Mouse (Mus musculus) hindbrain, embryonic 14.5 days (tissue): Measurements from ENCODE around the gene Tcl1b1. TPM values are rescaled to one million over a fixed set of nuclear protein-coding genes. Genes with fewer than 3 reads are reported as not detected.
"Not testable (repeated sequence)": the region's sequence is repeated elsewhere in the genome, so short reads cannot be mapped to it uniquely, and the experiment has no call there.

Experiments
- ATAC-seq: fragments of 200-750 bp; cut with Nextera tagmentation; 2 replicates; pipeline ENCODE4 v1.8.0; 2017; ENCODE audit warnings: moderate number of reproducible peaks, mild to moderate bottlenecking, moderate TSS enrichment, moderate library complexity; ENCODE audit not compliant: low FRiP score
- DNase-seq: peaks from one replicate; pipeline ENCODE4 v3.0.0-alpha.2; 2015; ENCODE audit warnings: low spot score
- H3K27ac ChIP-seq: fragments of 300-500 bp; sonication (generic); 2 replicates; pipeline ENCODE4 v1.5.1; 2014; ENCODE audit warnings: mild to moderate bottlenecking, moderate library complexity
- H3K27me3 ChIP-seq: fragments of 300-500 bp; sonication (generic); 2 replicates; pipeline ENCODE4 v1.6.1; 2014; ENCODE audit warnings: mild to moderate bottlenecking, low read length, mixed read lengths; ENCODE audit not compliant: control insufficient read depth, insufficient read depth
- H3K36me3 ChIP-seq: fragments of 300-500 bp; sonication (generic); replicated peaks from 2 replicates; pipeline ENCODE4 v1.6.1; 2014; ENCODE audit not compliant: control insufficient read depth, insufficient read depth
- H3K4me1 ChIP-seq: fragments of 300-500 bp; sonication (generic); replicated peaks from 2 replicates; pipeline ENCODE4 v1.6.1; 2014; ENCODE audit warnings: antibody characterized with exemption, low read length, mixed read lengths; ENCODE audit not compliant: control insufficient read depth, insufficient read depth
- H3K4me2 ChIP-seq: fragments of 300-500 bp; sonication (generic); replicated peaks from 2 replicates; pipeline ENCODE4 v1.6.1; 2014; ENCODE audit warnings: mild to moderate bottlenecking, moderate library complexity
- H3K4me3 ChIP-seq: fragments of 300-500 bp; sonication (generic); replicated peaks from 2 replicates; pipeline ENCODE4 v1.5.1; 2014; ENCODE audit warnings: mild to moderate bottlenecking, low read length
- H3K9ac ChIP-seq: fragments of 300-500 bp; sonication (generic); 2 replicates; pipeline ENCODE4 v1.6.1; 2014
- H3K9me3 ChIP-seq: fragments of 300-500 bp; sonication (generic); 2 replicates; pipeline ENCODE4 v1.6.1; 2016; ENCODE audit warnings: low read length; ENCODE audit not compliant: control insufficient read depth
- WGBS: fragments of 180-500 bp; shearing (Covaris S2); extraction: QIAGEN DNeasy Blood & Tissue Kit; methylation state at CpG from one replicate; pipeline ENCODE4 v1.1.7; 2014; 5-methylcytosine and 5-hydroxymethylcytosine counted together
- polyA plus RNA-seq: library from polyadenylated mRNA; unstranded; fragments of >200 nt; fragmentation: Nextera tagmentation; extraction: Ambion mirVana; gene quantifications from 2 replicates; pipeline ENCODE4 v1.2.1, GENCODE M21; 2014

Gene Tcl1b1
- polyA plus RNA-seq = not detected in 2 replicates

- H3K4me1 ChIP-seq = no peaks in the 10 kb centered on the region
- H3K4me3 ChIP-seq = no peak within 1 kb of the TSS
- 84% methylated on average over 4 of the region's 4 CpGs for WGBS
- no peak within 1 kb of the TSS for H3K27ac ChIP-seq
- no peak within 1 kb of the TSS for H3K4me2 ChIP-seq
- DNase-seq = no peak
- no peaks in the 10 kb centered on the region for H3K9me3 ChIP-seq
- ATAC-seq = no peak
- H3K9ac ChIP-seq = no peak within 1 kb of the TSS
- no peaks in the 10 kb centered on the region for H3K27me3 ChIP-seq
- H3K36me3 ChIP-seq = no peaks in the 10 kb centered on the region
These were observed at the start of gene Tcl1b1 for GRCm38 (mm10) chr12:105159390-105159789. Gene Tcl1b1, plus strand, starts transcription at chr12:105159690.

- ATAC-seq = no peak
- no peak overlapping the region for H3K4me3 ChIP-seq
- 77% methylated on average over 4 of the region's 4 CpGs for WGBS
These were observed 49.7 kb upstream of the Tcl1b1 start for GRCm38 (mm10) chr12:105109812-105110211.

GRCm38 (mm10) chr12:105112321-105112988 lies 47.0 kb upstream of the Tcl1b1 start:
- DNase-seq (peak; percentile 52), ATAC-seq (peak; percentile 39; the same call in 1 of the 2 replicates)
- Histone ChIP-seq H3K9me3 (no peaks in the 10 kb centered on the region), H3K4me2 (peak overlapping the region; percentile 16), H3K4me3 (no peak overlapping the region), H3K27ac (peak overlapping the region; percentile 58; the same call in 1 of the 2 replicates), H3K4me1 (peaks cover 12% of the 10 kb centered on the region), H3K36me3 (no peaks in the 10 kb centered on the region), H3K9ac (no peak overlapping the region; the same call in 1 of the 2 replicates), H3K27me3 (no peaks in the 10 kb centered on the region)
- 27% methylated on average over 13 of the region's 13 CpGs for WGBS

More at GRCm38 (mm10) chr12:105109812-105110211, 49.7 kb upstream of the Tcl1b1 start:
- Histone ChIP-seq H3K36me3 (no peaks in the 10 kb centered on the region), H3K27me3 (no peaks in the 10 kb centered on the region), H3K4me2 (no peak overlapping the region), H3K27ac (no peak overlapping the region), H3K9me3 (no peaks in the 10 kb centered on the region), H3K4me1 (peaks cover 12% of the 10 kb centered on the region), H3K9ac (no peak overlapping the region)
- DNase-seq = no peak

- no peaks in the 10 kb centered on the region for H3K27me3 ChIP-seq
- ATAC-seq (no peak), DNase-seq (no peak)
- H3K9ac ChIP-seq = no peak overlapping the region
- no peaks in the 10 kb centered on the region for H3K9me3 ChIP-seq
- WGBS = 93% methylated on average over 1 of the region's 1 CpGs
- H3K4me2 ChIP-seq = no peak overlapping the region
- no peak overlapping the region for H3K27ac ChIP-seq
- H3K36me3 ChIP-seq = no peaks in the 10 kb centered on the region
- peaks cover 12% of the 10 kb centered on the region for H3K4me1 ChIP-seq
- no peak overlapping the region for H3K4me3 ChIP-seq
These were observed 42.8 kb upstream of the Tcl1b1 start for GRCm38 (mm10) chr12:105116648-105117047.

GRCm38 (mm10) chr12:105125362-105125761 lies 34.1 kb upstream of the Tcl1b1 start:
- Histone ChIP-seq H3K9me3 (no peaks in the 10 kb centered on the region), H3K4me2 (no peak overlapping the region), H3K9ac (no peak overlapping the region), H3K36me3 (no peaks in the 10 kb centered on the region), H3K4me1 (no peaks in the 10 kb centered on the region), H3K27me3 (no peaks in the 10 kb centered on the region), H3K4me3 (no peak overlapping the region), H3K27ac (no peak overlapping the region)
- WGBS = 87% methylated on average over 6 of the region's 6 CpGs
- ATAC-seq (no peak), DNase-seq (no peak)

- no peak for DNase-seq
- Histone ChIP-seq H3K4me2 (no peak overlapping the region), H3K9ac (no peak overlapping the region), H3K36me3 (no peaks in the 10 kb centered on the region), H3K27me3 (no peaks in the 10 kb centered on the region), H3K4me3 (no peak overlapping the region), H3K9me3 (no peaks in the 10 kb centered on the region), H3K27ac (no peak overlapping the region), H3K4me1 (no peaks in the 10 kb centered on the region)
- WGBS = 37% methylated on average over 4 of the region's 4 CpGs
- no peak for ATAC-seq
These were observed 33.0 kb upstream of the Tcl1b1 start for GRCm38 (mm10) chr12:105126516-105126915.

- DNase-seq (no peak), ATAC-seq (no peak)
- no peaks in the 10 kb centered on the region for H3K27me3 ChIP-seq
- no peaks in the 10 kb centered on the region for H3K36me3 ChIP-seq
- H3K4me1 ChIP-seq = no peaks in the 10 kb centered on the region
- H3K4me2 ChIP-seq = no peak overlapping the region
- H3K9ac ChIP-seq = no peak overlapping the region
- no peaks in the 10 kb centered on the region for H3K9me3 ChIP-seq
- no peak overlapping the region for H3K27ac ChIP-seq
- whole genome bisulfite sequencing = 84% methylated on average over 2 of the region's 2 CpGs
- no peak overlapping the region for H3K4me3 ChIP-seq
These were observed 31.9 kb upstream of the Tcl1b1 start for GRCm38 (mm10) chr12:105127607-105128006.

GRCm38 (mm10) chr12:105129494-105130205 lies 29.8 kb upstream of the Tcl1b1 start:
- not testable (repeated sequence) for H3K9ac ChIP-seq, H3K27me3 ChIP-seq, H3K36me3 ChIP-seq, H3K9me3 ChIP-seq, H3K27ac ChIP-seq, ATAC-seq, H3K4me2 ChIP-seq, H3K4me3 ChIP-seq, H3K4me1 ChIP-seq, DNase-seq
- 73% methylated on average over 3 of the region's 3 CpGs for WGBS

GRCm38 (mm10) chr12:105134167-105134566 lies 25.3 kb upstream of the Tcl1b1 start:
- not testable (repeated sequence) for H3K27ac ChIP-seq, H3K9ac ChIP-seq, H3K36me3 ChIP-seq, H3K4me3 ChIP-seq, H3K4me1 ChIP-seq, H3K9me3 ChIP-seq, H3K27me3 ChIP-seq, ATAC-seq, DNase-seq, H3K4me2 ChIP-seq
- WGBS = 67% methylated on average over 2 of the region's 2 CpGs
